Mouse (Mus musculus) spleen, postnatal 0 days (tissue): ENCODE measurements around the gene 1700030K09Rik. TPM values are rescaled to one million over a fixed set of nuclear protein-coding genes. Genes with fewer than 3 reads are reported as not detected.

ENCODE experiments used
- polyA plus RNA-seq: library from polyadenylated mRNA; unstranded; fragments of >200 nt; fragmentation: Nextera tagmentation; extraction: Ambion mirVana; gene quantifications from 2 replicates; pipeline ENCODE4 v1.2.1, GENCODE M21; 2015

Gene 1700030K09Rik
- 3.8 and 5.7 TPM in 2 replicates for polyA plus RNA-seq

DNA sequence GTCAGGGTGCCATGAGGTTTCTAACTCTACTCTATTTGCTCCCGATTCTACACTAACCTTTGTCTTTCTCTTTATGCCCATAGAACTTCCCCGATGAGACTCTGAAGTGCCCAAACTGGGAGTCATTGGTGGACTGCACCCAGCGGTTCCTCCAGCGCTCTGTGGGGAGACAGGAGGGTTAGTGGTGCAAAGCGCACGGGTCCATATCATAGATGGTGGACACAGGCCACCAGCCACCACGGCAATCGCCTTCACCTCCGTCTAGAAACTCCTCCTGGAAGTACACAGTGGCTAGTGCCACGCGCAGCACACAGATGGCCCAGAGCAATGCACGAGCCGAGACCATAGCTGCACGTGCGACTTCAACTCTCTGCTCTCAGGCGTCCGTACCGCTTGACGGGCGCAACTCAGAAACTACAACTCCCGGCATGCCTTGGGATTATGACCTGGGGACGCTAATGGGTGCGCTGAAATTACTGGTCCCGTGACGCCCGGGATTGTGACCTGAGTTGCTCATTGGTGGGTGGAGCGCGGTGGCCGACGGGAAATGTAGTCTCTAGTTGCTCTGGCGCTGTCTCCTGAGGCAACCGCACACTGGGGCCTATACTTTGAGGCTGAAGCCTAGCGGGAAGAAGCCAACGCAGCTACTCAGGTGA is at the start of gene 1700030K09Rik, which contains the start of gene Calr3:
1700030K09Rik (plus strand) TSS at position 543 of the 656 bp plus-strand sequence.
Calr3 (minus strand) TSS at position 533 of the 656 bp plus-strand sequence.

DNA sequence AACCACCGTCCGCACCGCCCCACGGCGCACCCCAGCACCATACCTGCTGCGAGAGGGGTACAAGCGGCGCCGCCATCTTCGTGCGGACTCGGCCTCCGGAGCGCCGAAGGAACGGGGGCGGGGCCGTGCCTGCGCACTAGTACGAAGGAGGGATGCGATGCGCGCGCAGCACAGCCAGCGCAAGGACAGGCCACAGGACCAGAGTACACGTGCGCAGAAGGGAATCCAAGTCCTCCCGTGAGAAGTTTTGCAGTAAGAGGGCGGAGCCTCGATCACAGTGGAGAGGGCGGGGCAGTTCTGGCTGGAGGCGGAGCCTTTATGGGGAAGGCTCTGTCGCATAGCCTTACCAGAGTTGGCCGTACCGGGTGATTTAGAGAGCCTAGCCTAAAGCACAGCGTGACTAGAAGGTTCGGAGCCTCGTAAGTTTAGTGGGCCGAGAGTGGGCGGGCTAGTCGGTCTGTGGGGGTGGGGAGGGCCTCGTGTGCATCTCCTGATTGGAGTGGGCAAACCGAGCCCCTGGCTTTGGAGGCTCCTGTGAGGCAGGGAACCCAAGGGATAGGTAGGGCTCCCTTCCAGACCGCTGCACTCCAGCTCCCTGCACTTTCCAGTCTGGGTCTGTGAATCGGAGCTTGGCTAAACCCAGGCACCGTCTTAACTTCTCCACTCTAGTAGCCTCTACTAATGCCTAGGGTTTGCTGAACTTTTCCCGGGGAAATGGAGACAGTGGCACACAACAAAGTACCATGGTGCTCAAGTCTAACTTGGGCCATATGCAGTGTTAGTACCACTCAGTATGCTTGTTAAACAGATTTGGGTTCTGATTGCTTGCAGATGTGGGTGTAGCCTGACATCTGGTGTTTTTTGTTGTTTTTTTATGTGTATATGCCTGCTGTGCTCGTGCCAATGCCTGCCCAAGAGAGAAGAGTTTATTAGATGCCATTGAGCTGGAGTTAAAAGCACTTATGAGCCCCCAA is 22.0 kb upstream of the 1700030K09Rik start, which contains the start of gene Eps15l1:
Eps15l1 (minus strand) TSS at position 99 of the 974 bp plus-strand sequence.

DNA sequence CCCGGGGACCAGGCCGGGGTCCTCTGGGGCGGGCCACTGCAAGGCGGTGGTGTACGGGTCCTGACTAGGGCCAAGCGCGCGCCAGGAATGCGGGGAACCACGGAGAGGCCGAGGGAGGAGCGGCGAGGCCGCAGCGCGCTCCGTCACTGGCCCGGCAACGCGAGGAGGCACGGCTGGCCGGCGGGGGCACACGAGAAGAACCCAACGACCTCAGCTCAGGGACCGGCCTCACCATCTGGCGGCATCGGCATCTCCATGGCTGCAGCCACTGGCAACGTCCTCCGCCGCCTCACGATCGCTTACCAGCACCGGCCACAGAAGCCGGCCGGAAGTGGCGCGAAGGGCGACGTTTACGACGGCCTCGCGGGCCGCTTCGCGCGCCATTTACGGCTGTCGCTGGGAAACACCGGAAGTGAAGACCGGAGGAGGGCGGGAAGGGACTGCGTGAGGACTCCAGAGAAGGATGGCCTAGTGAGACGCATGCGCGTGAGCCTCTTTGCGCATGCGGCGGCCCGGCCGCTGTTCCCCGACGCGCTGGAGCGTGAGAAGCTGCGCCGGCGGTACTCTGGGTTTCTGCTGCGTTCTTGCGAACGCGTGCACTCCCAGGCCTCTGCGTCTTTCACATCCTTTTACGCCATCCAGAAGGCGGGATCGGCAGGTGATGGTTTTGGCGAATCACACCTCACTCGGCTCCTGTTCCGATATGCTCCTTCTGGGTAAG is 31.3 kb downstream of the 1700030K09Rik start, which contains the start of gene Cherp:
Cherp (minus strand) TSS at position 401 of the 721 bp plus-strand sequence.

DNA sequence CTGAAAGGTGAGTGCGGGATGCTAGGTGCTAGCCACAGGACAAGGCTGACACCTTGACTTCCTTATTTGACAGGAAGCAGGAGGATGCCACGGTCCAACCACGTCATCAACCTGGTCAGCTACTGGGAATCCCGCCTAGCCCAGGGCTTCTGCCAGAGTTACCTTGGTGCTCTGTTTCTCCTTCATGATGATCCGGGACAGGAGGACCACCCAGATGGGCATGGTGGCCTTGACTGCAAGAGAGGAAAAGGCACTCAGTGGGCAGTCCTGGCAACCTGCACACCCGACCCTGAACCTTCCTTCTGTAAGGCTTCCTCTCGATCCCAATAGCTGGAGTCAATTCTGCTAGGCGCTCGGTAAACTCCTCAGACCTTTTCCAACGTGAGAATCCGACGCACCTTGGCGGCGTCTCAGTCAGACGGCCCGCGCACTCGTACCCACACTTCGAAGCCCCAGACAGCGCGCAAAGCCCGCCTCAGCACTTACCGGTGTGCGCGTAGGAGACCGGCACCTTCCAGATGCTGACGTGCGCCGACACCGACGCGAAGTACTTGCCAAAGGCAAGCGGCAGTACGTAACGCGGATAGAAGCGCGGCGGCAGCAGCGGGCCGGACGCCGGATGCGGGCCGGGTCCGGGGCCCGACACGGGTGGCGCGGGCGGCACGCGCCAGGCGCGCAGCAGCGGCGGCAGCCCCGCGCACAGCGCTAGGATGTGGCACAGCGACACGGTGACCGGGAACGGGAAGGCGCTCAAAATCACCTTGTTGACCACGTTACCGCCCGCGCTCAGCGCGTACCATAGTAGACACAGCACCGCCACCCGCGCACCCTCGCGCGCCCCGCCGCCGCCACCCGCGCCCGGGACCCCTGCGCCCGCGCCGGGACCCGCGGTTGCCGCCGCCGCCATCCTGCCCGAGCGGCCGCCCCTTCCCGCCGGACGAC is 48.3 kb downstream of the 1700030K09Rik start, which contains the start of gene Slc35e1:
Slc35e1 (minus strand) TSS at position 935 of the 942 bp plus-strand sequence.

Other genes with a start within 250 kb of the 1700030K09Rik start
- gene Cib3, start 231.0 kb upstream of the 1700030K09Rik start, polyA plus RNA-seq: 0.26 and 0.39 TPM in 2 replicates
- gene Gm11034, start 230.2 kb upstream of the 1700030K09Rik start, polyA plus RNA-seq: not detected in 2 replicates
- 52.6 and 55.1 TPM in 2 replicates for gene Fam32a, start 224.2 kb upstream of the 1700030K09Rik start, polyA plus RNA-seq
- gene Ap1m1, start 203.9 kb upstream of the 1700030K09Rik start, polyA plus RNA-seq: 68.3 and 74.6 TPM in 2 replicates
- 12.0 and 12.3 TPM in 2 replicates for gene Gm10282, start 138.6 kb upstream of the 1700030K09Rik start, polyA plus RNA-seq
- gene Klf2, start 124.8 kb upstream of the 1700030K09Rik start, polyA plus RNA-seq: 18.5 and 24.5 TPM in 2 replicates
- 18.2 and 19.9 TPM in 2 replicates for gene Eps15l1, start 22.4 kb upstream of the 1700030K09Rik start, polyA plus RNA-seq
- 0.68 and 0.87 TPM in 2 replicates for gene Calr3, start within 50 bp of the 1700030K09Rik start, polyA plus RNA-seq
- 22.4 and 24.3 TPM in 2 replicates for gene Cherp, start 31.3 kb downstream of the 1700030K09Rik start, polyA plus RNA-seq
- 9.0 and 10.6 TPM in 2 replicates for gene Slc35e1, start 48.7 kb downstream of the 1700030K09Rik start, polyA plus RNA-seq
- 9.3 and 9.9 TPM in 2 replicates for gene Med26, start 104.4 kb downstream of the 1700030K09Rik start, polyA plus RNA-seq
- gene Smim7, start 127.2 kb downstream of the 1700030K09Rik start, polyA plus RNA-seq: 52.7 and 56.5 TPM in 2 replicates
- gene Tmem38a, start 128.2 kb downstream of the 1700030K09Rik start, polyA plus RNA-seq: 4.8 and 5.5 TPM in 2 replicates
- 0.02 and 0.06 TPM in 2 replicates for gene Nwd1, start 202.8 kb downstream of the 1700030K09Rik start, polyA plus RNA-seq